Mouse (Mus musculus) erythroblast, embryonic 14.5 days (primary cell): ENCODE data around the gene Defa25. TPM values are rescaled to one million over a fixed set of nuclear protein-coding genes. Genes with fewer than 3 reads are reported as not detected.
"Not testable (repeated sequence)": the region's sequence is repeated elsewhere in the genome, so short reads cannot be mapped to it uniquely, and the experiment has no call there.

ENCODE experiments used
- H3K27me3 ChIP-seq: 2 replicates; pipeline ENCODE4 v1.6.1; 2012; ENCODE audit warnings: inconsistent platforms; ENCODE audit not compliant: control insufficient read depth
- H3K36me3 ChIP-seq: 2 replicates; pipeline ENCODE4 v1.6.1; 2012; ENCODE audit warnings: mild to moderate bottlenecking, inconsistent platforms; ENCODE audit not compliant: control insufficient read depth
- H3K4me1 ChIP-seq: 2 replicates; pipeline ENCODE4 v1.6.1; 2012; ENCODE audit warnings: inconsistent platforms; ENCODE audit not compliant: control insufficient read depth
- H3K4me3 ChIP-seq: replicated peaks from 2 replicates; pipeline ENCODE3; 2012; ENCODE audit warnings: moderate library complexity, mild to moderate bottlenecking, inconsistent platforms
- H3K9me3 ChIP-seq: 2 replicates; pipeline ENCODE4 v1.6.1; 2012; ENCODE audit warnings: low read length, inconsistent platforms, mixed read lengths; ENCODE audit not compliant: control insufficient read depth
- GATA1 ChIP-seq: IDR thresholded peaks from 2 replicates; pipeline ENCODE4 v1.6.1; 2012; ENCODE audit warnings: low read length, inconsistent platforms, mixed read lengths
- TAL1 ChIP-seq: IDR thresholded peaks from 3 replicates; pipeline ENCODE4 v1.6.1; 2012; ENCODE audit warnings: low read length, inconsistent platforms, mixed read lengths
- polyA plus RNA-seq: library from polyadenylated mRNA; stranded (reverse); fragments of >175 nt; gene quantifications from 2 replicates; pipeline ENCODE4 v1.2.3, GENCODE M21; 2012

The Defa25 gene
- not detected in 2 replicates for polyA plus RNA-seq

- not testable (repeated sequence) for H3K27me3 ChIP-seq, H3K36me3 ChIP-seq, H3K4me1 ChIP-seq, H3K4me3 ChIP-seq, H3K9me3 ChIP-seq
Observed at GRCm38 (mm10) chr8:21084142-21084541, at the start of gene Defa25. Defa25 (plus strand) TSS chr8:21084442.

- H3K9me3 ChIP-seq, H3K27me3 ChIP-seq, H3K36me3 ChIP-seq, H3K4me1 ChIP-seq, H3K4me3 ChIP-seq: not testable (repeated sequence)
Observed at GRCm38 (mm10) chr8:21054747-21055146, 29.5 kb upstream of the Defa25 start, which contains the start of gene Defa23. Defa23 (plus strand) TSS chr8:21055047.

GRCm38 (mm10) chr8:21064738-21065137 lies 19.5 kb upstream of the Defa25 start, which contains the start of gene Defa35:
Defa35 (plus strand) TSS chr8:21065038.
- not testable (repeated sequence) for H3K36me3 ChIP-seq, H3K9me3 ChIP-seq, H3K27me3 ChIP-seq, H3K4me3 ChIP-seq, H3K4me1 ChIP-seq

- Histone ChIP-seq H3K4me1 (no peaks in the 10 kb centered on the region), H3K9me3 (peaks cover 2% of the 10 kb centered on the region; the same call in 1 of the 2 replicates), H3K4me3 (no peak overlapping the region), H3K36me3 (no peaks in the 10 kb centered on the region), H3K27me3 (no peaks in the 10 kb centered on the region)
- TF ChIP-seq GATA1: no peak
- no peak for TF ChIP-seq TAL1
Observed at GRCm38 (mm10) chr8:21093106-21093505, 8.9 kb downstream of the Defa25 start.

- not testable (repeated sequence) for H3K9me3 ChIP-seq, H3K4me3 ChIP-seq, H3K4me1 ChIP-seq, H3K36me3 ChIP-seq, H3K27me3 ChIP-seq
Observed at GRCm38 (mm10) chr8:21095950-21096349, 11.7 kb downstream of the Defa25 start, which contains the start of gene Gm14851. Gm14851 (minus strand) TSS chr8:21096050.

DNA sequence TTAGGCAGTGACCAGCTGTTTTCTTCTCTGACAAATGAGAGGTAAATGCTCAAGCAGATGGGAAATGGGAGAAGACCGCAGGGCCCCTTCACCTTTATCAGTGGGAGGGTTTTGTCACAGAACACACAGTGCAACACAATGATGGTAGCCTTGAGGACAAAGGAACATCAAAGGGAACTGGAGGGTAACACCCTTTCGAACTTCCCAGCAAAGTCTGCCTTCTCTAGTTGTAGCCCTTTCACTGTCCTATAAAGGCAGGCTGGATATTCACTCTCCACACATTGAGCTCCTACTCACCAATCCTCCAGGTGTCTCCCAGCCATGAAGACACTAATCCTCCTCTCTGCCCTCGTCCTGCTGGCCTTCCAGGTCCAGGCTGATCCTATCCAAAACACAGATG lies 50.1 kb downstream of the Defa25 start, which contains the start of gene Defa30:
Defa30 (plus strand) TSS at position 301 of the 400 bp plus-strand sequence.
- not testable (repeated sequence) for H3K4me3 ChIP-seq, H3K9me3 ChIP-seq, H3K4me1 ChIP-seq, H3K27me3 ChIP-seq, H3K36me3 ChIP-seq

Other genes with a start within 250 kb of the Defa25 start
- gene Defb33, start 191.8 kb upstream of the Defa25 start, polyA plus RNA-seq: not detected in 2 replicates
- not detected in 2 replicates for gene Gm15056, start 181.8 kb upstream of the Defa25 start, polyA plus RNA-seq
- not detected in 2 replicates for gene Gm6040, start 162.4 kb upstream of the Defa25 start, polyA plus RNA-seq
- gene AY761185, start 139.7 kb upstream of the Defa25 start, polyA plus RNA-seq: not detected in 2 replicates
- gene Defa21, start 58.9 kb upstream of the Defa25 start, polyA plus RNA-seq: not detected in 2 replicates
- gene Defa23, start 29.4 kb upstream of the Defa25 start, polyA plus RNA-seq: not detected in 2 replicates
- gene Defa35, start 19.4 kb upstream of the Defa25 start, polyA plus RNA-seq: not detected in 2 replicates
- not detected in 2 replicates for gene Gm14851, start 11.6 kb downstream of the Defa25 start, polyA plus RNA-seq
- gene Defa30, start 50.2 kb downstream of the Defa25 start, polyA plus RNA-seq: not detected in 2 replicates
- not detected in 2 replicates for gene Defa22, start 77.8 kb downstream of the Defa25 start, polyA plus RNA-seq
- not detected in 2 replicates for gene Defa31, start 107.2 kb downstream of the Defa25 start, polyA plus RNA-seq
- gene Gm15293, start 117.1 kb downstream of the Defa25 start, polyA plus RNA-seq: not detected in 2 replicates
- not detected in 2 replicates for gene Gm15292, start 165.3 kb downstream of the Defa25 start, polyA plus RNA-seq
- not detected in 2 replicates for gene Defa27, start 231.1 kb downstream of the Defa25 start, polyA plus RNA-seq
- not detected in 2 replicates for gene Defa29, start 242.6 kb downstream of the Defa25 start, polyA plus RNA-seq